Mouse (Mus musculus) CH12.LX (cell line): ENCODE results near the gene Gm49425. TPM values are rescaled to one million over a fixed set of nuclear protein-coding genes. Genes with fewer than 3 reads are reported as not detected.

Source experiments
- DNase-seq: peaks from one replicate; pipeline ENCODE4 v3.0.0-alpha.2; 2013; ENCODE audit errors: extremely low read depth
- H3K27ac ChIP-seq: 2 replicates; pipeline ENCODE4 v1.5.1; 2012; ENCODE audit warnings: low read depth, mild to moderate bottlenecking, control low read depth, moderate library complexity; ENCODE audit not compliant: insufficient read depth
- H3K27me3 ChIP-seq: replicated peaks from 2 replicates; pipeline ENCODE3; 2012; ENCODE audit warnings: inconsistent platforms
- H3K36me3 ChIP-seq, 2 experiments: replicated peaks in 1 of 2; 2 replicates each; pipeline versions ENCODE3 to v1.6.1; 2012; ENCODE audit warnings: inconsistent platforms in 1 of 2, low read length in 1 of 2, mild to moderate bottlenecking in 1 of 2, mixed read lengths in 1 of 2, moderate library complexity in 1 of 2; ENCODE audit not compliant: control insufficient read depth in 1 of 2, insufficient read depth in 1 of 2
- H3K4me1 ChIP-seq, 2 experiments: 2 replicates each; pipeline ENCODE4 v1.6.1; 2012; ENCODE audit warnings: inconsistent platforms in 1 of 2, moderate library complexity in 1 of 2; ENCODE audit not compliant: insufficient read depth in 2 of 2, control insufficient read depth in 1 of 2
- H3K4me2 ChIP-seq: 2 replicates; pipeline ENCODE4 v1.6.1; 2012; ENCODE audit warnings: low read depth, mild to moderate bottlenecking, control low read depth; ENCODE audit not compliant: poor library complexity, insufficient read depth, severe bottlenecking
- H3K4me3 ChIP-seq, 3 experiments: fragments of 150-350 bp in 1 of 3; sonication (generic) in 1 of 3; replicated peaks in 1 of 3; 2 replicates each; pipeline versions ENCODE3 to v1.5.1; 2011 to 2012; ENCODE audit warnings: low read depth in 2 of 3, low read length in 2 of 3, mild to moderate bottlenecking in 2 of 3, moderate library complexity in 2 of 3, control low read depth in 1 of 3, improper control_type of control experiment in 1 of 3, inconsistent platforms in 1 of 3, mixed read lengths in 1 of 3; ENCODE audit not compliant: poor library complexity in 1 of 3
- H3K79me2 ChIP-seq: replicated peaks from 2 replicates; pipeline ENCODE4 v1.6.1; 2012; ENCODE audit warnings: mild to moderate bottlenecking, moderate library complexity; ENCODE audit not compliant: control insufficient read depth, poor library complexity, insufficient read depth, severe bottlenecking; ENCODE audit errors: extremely low read depth
- H3K9ac ChIP-seq: 2 replicates; pipeline ENCODE4 v1.6.1; 2012; ENCODE audit warnings: low read depth, mild to moderate bottlenecking, control low read depth, moderate library complexity; ENCODE audit not compliant: insufficient read depth
- H3K9me3 ChIP-seq: replicated peaks from 2 replicates; pipeline ENCODE3; 2012; ENCODE audit warnings: low read length, inconsistent platforms, mixed read lengths
- BHLHE40 ChIP-seq: IDR thresholded peaks from 2 replicates; pipeline ENCODE4 v1.6.1; 2011; ENCODE audit warnings: mild to moderate bottlenecking, low read depth, low read length, improper control_type of control experiment
- CHD1 ChIP-seq: IDR thresholded peaks from 2 replicates; pipeline ENCODE4 v1.6.1; 2012; ENCODE audit warnings: low read depth, low read length, improper control_type of control experiment, inconsistent platforms
- E2F4 ChIP-seq: IDR thresholded peaks from 2 replicates; pipeline ENCODE4 v1.6.1; 2011; ENCODE audit warnings: low read depth, low read length, improper control_type of control experiment; ENCODE audit not compliant: insufficient replicate concordance
- ETS1 ChIP-seq: conservative IDR thresholded peaks from 2 replicates; pipeline ENCODE4 v1.6.1; 2012; ENCODE audit warnings: low read depth, mild to moderate bottlenecking, inconsistent platforms, low read length, improper control_type of control experiment, moderate library complexity
- HCFC1 ChIP-seq: IDR thresholded peaks from 2 replicates; pipeline ENCODE4 v1.6.1; 2012; ENCODE audit warnings: low read depth, mild to moderate bottlenecking, inconsistent platforms, low read length, improper control_type of control experiment
- IRF4 ChIP-seq: IDR thresholded peaks from 2 replicates; pipeline ENCODE4 v1.6.1; 2014; ENCODE audit warnings: low read depth, mild to moderate bottlenecking, inconsistent platforms, low read length, improper control_type of control experiment
- JUN ChIP-seq: IDR thresholded peaks from 2 replicates; pipeline ENCODE4 v1.6.1; 2011; ENCODE audit warnings: low read depth, mild to moderate bottlenecking, low read length, improper control_type of control experiment, moderate library complexity; ENCODE audit not compliant: insufficient read depth
- JUND ChIP-seq: conservative IDR thresholded peaks from 2 replicates; pipeline ENCODE4 v1.6.1; 2011; ENCODE audit warnings: low read depth, low read length, improper control_type of control experiment
- KAT2A ChIP-seq: IDR thresholded peaks from 2 replicates; pipeline ENCODE4 v1.6.1; 2012; ENCODE audit warnings: low read length, improper control_type of control experiment, inconsistent platforms; ENCODE audit not compliant: insufficient replicate concordance
- MAFK ChIP-seq: IDR thresholded peaks from 2 replicates; pipeline ENCODE4 v1.6.1; 2011; ENCODE audit warnings: low read length, improper control_type of control experiment; ENCODE audit not compliant: insufficient replicate concordance
- MAX ChIP-seq: IDR thresholded peaks from 2 replicates; pipeline ENCODE4 v1.6.1; 2011; ENCODE audit warnings: low read length, improper control_type of control experiment
- MAZ ChIP-seq: IDR thresholded peaks from 2 replicates; pipeline ENCODE4 v1.6.1; 2012; ENCODE audit warnings: low read depth, mild to moderate bottlenecking, inconsistent platforms, low read length, improper control_type of control experiment, moderate library complexity
- MEF2A ChIP-seq: IDR thresholded peaks from 2 replicates; pipeline ENCODE4 v1.6.1; 2014; ENCODE audit warnings: low read depth, mild to moderate bottlenecking, inconsistent platforms, low read length, improper control_type of control experiment, borderline replicate concordance
- MXI1 ChIP-seq: IDR thresholded peaks from 2 replicates; pipeline ENCODE4 v1.6.1; 2011; ENCODE audit warnings: mild to moderate bottlenecking, low read depth, low read length, improper control_type of control experiment
- NRF1 ChIP-seq: IDR thresholded peaks from 2 replicates; pipeline ENCODE4 v1.6.1; 2014; ENCODE audit warnings: low read depth, mild to moderate bottlenecking, inconsistent platforms, low read length, improper control_type of control experiment, moderate library complexity
- RAD21 ChIP-seq: IDR thresholded peaks from 2 replicates; pipeline ENCODE4 v1.6.1; 2011; ENCODE audit warnings: low read depth, mild to moderate bottlenecking, low read length, improper control_type of control experiment, moderate library complexity
- RCOR1 ChIP-seq: conservative IDR thresholded peaks from 2 replicates; pipeline ENCODE4 v1.6.1; 2012; ENCODE audit warnings: low read depth, mild to moderate bottlenecking, inconsistent platforms, low read length, improper control_type of control experiment
- SIN3A ChIP-seq: IDR thresholded peaks from 2 replicates; pipeline ENCODE4 v1.6.1; 2012; ENCODE audit warnings: low read length, improper control_type of control experiment, inconsistent platforms
- TCF12 ChIP-seq: IDR thresholded peaks from 2 replicates; pipeline ENCODE4 v1.6.1; 2014; ENCODE audit warnings: low read depth, mild to moderate bottlenecking, inconsistent platforms, low read length, improper control_type of control experiment
- USF1 ChIP-seq: IDR thresholded peaks from 2 replicates; pipeline ENCODE4 v1.6.1; 2014; ENCODE audit warnings: low read depth, mild to moderate bottlenecking, inconsistent platforms, low read length, improper control_type of control experiment
- USF2 ChIP-seq: conservative IDR thresholded peaks from 2 replicates; pipeline ENCODE4 v1.6.1; 2011; ENCODE audit warnings: low read depth, low read length, improper control_type of control experiment
- ZKSCAN1 ChIP-seq: IDR thresholded peaks from 2 replicates; pipeline ENCODE4 v1.6.1; 2012; ENCODE audit warnings: low read depth, inconsistent platforms, low read length, improper control_type of control experiment, borderline replicate concordance
- ZMIZ1 ChIP-seq: IDR thresholded peaks from 2 replicates; pipeline ENCODE4 v1.6.1; 2012; ENCODE audit warnings: low read depth, mild to moderate bottlenecking, inconsistent platforms, low read length, improper control_type of control experiment
- dilution Hi-C: fragments of 300-500 bp; cut with MboI; formaldehyde crosslinking; loops from 2 replicates; pipeline ENCODE4 v1.14.3; 2020; ENCODE audit warnings: low sequenced_read_pairs; ENCODE audit not compliant: extremely low pct_unique_long_range_greater_than_20kb, extremely low pct_ligation_motif_present
- in situ Hi-C: fragments of 300-500 bp; cut with MboI; formaldehyde crosslinking; loops from 3 replicates; pipeline ENCODE4 v1.14.3; 2019; ENCODE audit warnings: low sequenced_read_pairs, low pct_ligation_motif_present, low pct_unique_long_range_greater_than_20kb, mixed read lengths
- polyA plus RNA-seq: library from polyadenylated mRNA; unstranded; fragments of >175 nt; gene quantifications from 2 replicates; pipeline ENCODE4 v1.2.1, GENCODE M21; 2012; ENCODE audit warnings: low read depth; ENCODE audit not compliant: insufficient read length
- total RNA-seq, 2 experiments: library from RNA; depleted of rRNA; stranded (reverse); fragments of 300-350 nt in 1 of 2; fragments of >200 nt in 1 of 2; gene quantifications; 2 replicates each; pipeline ENCODE4 v1.2.3; 2012 to 2014

The Gm49425 gene
- total and polyA plus RNA-seq, 3 experiments = not detected

GRCm38 (mm10) chr15:101482056-101482455 is 35.0 kb downstream of the Gm49425 start:
- Histone ChIP-seq H3K4me3 (no peak overlapping the region), H3K9ac (no peak overlapping the region), H3K9me3 (no peaks in the 10 kb centered on the region), H3K36me3 (no peaks in the 10 kb centered on the region), H3K4me2 (no peak overlapping the region), H3K4me1 (peaks cover 3 to 13% of the 10 kb centered on the region in 2 experiments; a peak in 3 of 4 replicates), H3K27ac (no peak overlapping the region), H3K27me3 (peaks cover 95% of the 10 kb centered on the region), H3K79me2 (no peaks in the 10 kb centered on the region)
- dilution Hi-C loops = no loop called here
- TF ChIP-seq JUND (no peak), BHLHE40 (no peak), KAT2A (no peak), MEF2A (no peak), MAX (no peak), ZKSCAN1 (no peak), SIN3A (no peak), CHD1 (no peak), USF2 (no peak), HCFC1 (no peak), MAFK (no peak), TCF12 (no peak), IRF4 (no peak), MXI1 (no peak), MAZ (no peak), RAD21 (no peak), ETS1 (no peak)
- in situ Hi-C loops = no loop called here
- DNase-seq = no peak

GRCm38 (mm10) chr15:101479666-101480060 is 37.4 kb downstream of the Gm49425 start:
- no peak overlapping the region for H3K4me3 ChIP-seq
- dilution Hi-C loops = no loop called here
- TF ChIP-seq TCF12 (no peak), ZMIZ1 (no peak), MXI1 (no peak), MAX (0 out of 2 replicates have a peak, but pooled peaks have one; percentile 24), E2F4 (no peak), NRF1 (no peak), USF1 (peak; percentile 12; the same call in 1 of the 2 replicates), RCOR1 (no peak), ZKSCAN1 (no peak), JUN (no peak), ETS1 (no peak)
- no peaks in the 10 kb centered on the region for H3K79me2 ChIP-seq
- no peak overlapping the region for H3K27ac ChIP-seq
- H3K4me1 ChIP-seq = no peaks in the 10 kb centered on the region
- H3K27me3 ChIP-seq = peaks cover 91% of the 10 kb centered on the region
- no peak for DNase-seq
- H3K9ac ChIP-seq = no peak overlapping the region
- H3K9me3 ChIP-seq = no peaks in the 10 kb centered on the region
- H3K4me2 ChIP-seq = no peak overlapping the region; the same call in 1 of the 2 replicates
- in situ Hi-C loops = no loop called here
- H3K36me3 ChIP-seq = no peaks in the 10 kb centered on the region
